Mouse (Mus musculus): ENCODE measurements around the gene Gm20604.

Gene Gm20604

GRCm38 (mm10) chr12:102758403-102758756 lies at the start of gene Gm20604:
Gene Gm20604 (minus strand): TSS chr12:102758672.
- DNase-seq (ENCODE audit: low spot score): no peak

- DNase-seq (ENCODE audit: low spot score): no peak
Measured at GRCm38 (mm10) chr12:102799528-102799927, 41.1 kb upstream of the Gm20604 start.

GRCm38 (mm10) chr12:102787927-102788326 lies 29.5 kb upstream of the Gm20604 start:
- no peak for DNase-seq (ENCODE audit: low spot score)

GRCm38 (mm10) chr12:102785593-102785985 lies 27.1 kb upstream of the Gm20604 start:
- no peak for DNase-seq (ENCODE audit: low spot score)

- DNase-seq (ENCODE audit: low spot score): no peak
Measured at GRCm38 (mm10) chr12:102784899-102785592, 26.6 kb upstream of the Gm20604 start.

- no peak for DNase-seq (ENCODE audit: low spot score)
Measured at GRCm38 (mm10) chr12:102782841-102783240, 24.4 kb upstream of the Gm20604 start.

GRCm38 (mm10) chr12:102779452-102779851 lies 21.0 kb upstream of the Gm20604 start:
- DNase-seq (ENCODE audit: low spot score): no peak

- no peak for DNase-seq (ENCODE audit: low spot score)
Measured at GRCm38 (mm10) chr12:102778151-102778550, 19.7 kb upstream of the Gm20604 start.

GRCm38 (mm10) chr12:102776035-102776434 lies 17.6 kb upstream of the Gm20604 start:
- no peak for DNase-seq (ENCODE audit: low spot score)

GRCm38 (mm10) chr12:102772676-102773075 lies 14.2 kb upstream of the Gm20604 start:
- DNase-seq (ENCODE audit: low spot score): no peak

GRCm38 (mm10) chr12:102771601-102772000 lies 13.1 kb upstream of the Gm20604 start:
- DNase-seq (ENCODE audit: low spot score): no peak

- no peak for DNase-seq (ENCODE audit: low spot score)
Measured at GRCm38 (mm10) chr12:102769000-102769399, 10.5 kb upstream of the Gm20604 start.

GRCm38 (mm10) chr12:102763696-102764095 lies 5.2 kb upstream of the Gm20604 start:
- no peak for DNase-seq (ENCODE audit: low spot score)

GRCm38 (mm10) chr12:102761668-102762067 lies 3.2 kb upstream of the Gm20604 start:
- DNase-seq (ENCODE audit: low spot score): no peak

GRCm38 (mm10) chr12:102758936-102759335 lies 464 bp upstream of the Gm20604 start:
- no peak for DNase-seq (ENCODE audit: low spot score)

- peak; percentile 91 for DNase-seq (ENCODE audit: low spot score)
Measured at GRCm38 (mm10) chr12:102757689-102758402, 626 bp downstream of the Gm20604 start, which contains the start of the genes Gm28051, Gon7 and Ubr7. Gene Gm28051 (minus strand): TSS chr12:102757765. Gene Gon7 (minus strand): TSS chr12:102757803. Gene Ubr7 (plus strand): TSS chr12:102757967.

GRCm38 (mm10) chr12:102757055-102757688 lies 1.3 kb downstream of the Gm20604 start:
- no peak for DNase-seq (ENCODE audit: low spot score)

- DNase-seq (ENCODE audit: low spot score): no peak
Measured at GRCm38 (mm10) chr12:102756304-102756703, 2.2 kb downstream of the Gm20604 start.

GRCm38 (mm10) chr12:102748256-102748655 lies 10.2 kb downstream of the Gm20604 start:
- DNase-seq (ENCODE audit: low spot score): no peak

GRCm38 (mm10) chr12:102744839-102745238 lies 13.6 kb downstream of the Gm20604 start:
- DNase-seq (ENCODE audit: low spot score): no peak

- DNase-seq (ENCODE audit: low spot score): peak; percentile 68
Measured at GRCm38 (mm10) chr12:102743589-102744574, 14.6 kb downstream of the Gm20604 start, which contains the start of the genes Moap1 and Tmem251. Gene Moap1 (minus strand): TSS chr12:102743661. Gene Tmem251 (plus strand): TSS chr12:102743762.
